Mouse (Mus musculus): ENCODE data around the gene Hp1bp3.

DNA sequence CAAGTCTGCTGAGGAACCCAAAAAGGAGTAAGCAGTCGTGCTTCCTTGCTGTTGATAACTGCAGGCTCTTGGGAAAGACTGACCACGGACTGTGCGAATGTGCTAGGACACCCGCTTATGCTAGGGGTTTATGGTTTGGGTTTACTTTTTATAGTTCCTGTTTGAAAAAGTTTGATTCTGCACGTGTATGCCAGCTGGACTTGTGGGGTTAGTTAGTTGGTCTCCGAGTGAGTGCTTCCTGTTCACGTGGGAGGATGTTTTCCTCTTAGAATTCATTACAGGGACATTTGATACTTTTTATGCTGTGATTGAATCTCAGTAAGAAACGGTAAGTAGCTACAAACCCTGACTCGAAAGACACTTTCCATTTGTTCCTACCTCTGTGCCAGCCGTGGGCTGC, 7.5 kb downstream of the Hp1bp3 start:
- TF ChIP-seq CTCF (conservative IDR thresholded peaks at IDR 0.05 in 1 of 2, IDR thresholded peaks at IDR 0.05 in 1 of 2; ENCODE audit: low read depth in 2 of 2, low read length in 2 of 2) (no peak), ZMIZ1 (IDR thresholded peaks at IDR 0.05; ENCODE audit: low read depth, low read length) (no peak)
